Mouse (Mus musculus) layer of hippocampus, postnatal 10 days (tissue): ENCODE data around the gene Usp17la. TPM values are rescaled to one million over a fixed set of nuclear protein-coding genes. Genes with fewer than 3 reads are reported as not detected.
"Not testable (repeated sequence)": the region's sequence is repeated elsewhere in the genome, so short reads cannot be mapped to it uniquely, and the experiment has no call there.

Experiments
- DNase-seq, 2 experiments: peaks; one replicate each; pipeline ENCODE4 v3.0.0; 2021; ENCODE audit warnings: low spot score in 2 of 2
- long read RNA-seq: library from polyadenylated mRNA; stranded (forward); transcript quantifications from one replicate; pipeline ENCODE4 v2.0.0, GENCODE M21; 2023
- total RNA-seq, 2 experiments: library from RNA; stranded (reverse); gene quantifications; 2 replicates each; pipeline ENCODE4 v1.2.3; 2021

The Usp17la gene
- not detected for total RNA-seq
- long read RNA-seq = 0 reads

- DNase-seq = not testable (repeated sequence)
These were observed at the start of gene Usp17la for GRCm38 (mm10) chr7:104856709-104857108. Usp17la (plus strand) TSS chr7:104857009.

GRCm38 (mm10) chr7:104810335-104810734 is 46.5 kb upstream of the Usp17la start:
- DNase-seq = not testable (repeated sequence)

- DNase-seq = no peak
These were observed 14.3 kb upstream of the Usp17la start, which contains the start of gene Usp17lb for GRCm38 (mm10) chr7:104842503-104842902. Usp17lb (minus strand) TSS chr7:104842603.

- DNase-seq = no peak
These were observed 13.0 kb upstream of the Usp17la start for GRCm38 (mm10) chr7:104843731-104844287.

- not testable (repeated sequence) for DNase-seq
These were observed 5.3 kb upstream of the Usp17la start for GRCm38 (mm10) chr7:104851546-104851945.

- no peak for DNase-seq
These were observed 1.5 kb upstream of the Usp17la start for GRCm38 (mm10) chr7:104855248-104855750.

GRCm38 (mm10) chr7:104857683-104858082 is 874 bp downstream of the Usp17la start:
- no peak for DNase-seq

GRCm38 (mm10) chr7:104861381-104861780 is 4.6 kb downstream of the Usp17la start:
- DNase-seq = no peak

GRCm38 (mm10) chr7:104877731-104878130 is 20.9 kb downstream of the Usp17la start, which contains the start of gene Olfr665:
Olfr665 (plus strand) TSS chr7:104878031.
- no peak for DNase-seq

GRCm38 (mm10) chr7:104895852-104896251 is 39.0 kb downstream of the Usp17la start, which contains the start of gene Olfr666:
Olfr666 (minus strand) TSS chr7:104895952.
- DNase-seq = no peak

Other genes with a start within 250 kb of the Usp17la start
- gene Olfr656, start 243.1 kb upstream of the Usp17la start, total RNA-seq = not detected
- gene Olfr657, start 232.2 kb upstream of the Usp17la start, total RNA-seq = not detected
- not detected for gene Olfr658, start 209.7 kb upstream of the Usp17la start, total RNA-seq
- gene Olfr659, start 190.3 kb upstream of the Usp17la start, total RNA-seq = not detected
- not detected for gene Olfr661, start 170.5 kb upstream of the Usp17la start, total RNA-seq
- gene Usp17le, start 79.5 kb upstream of the Usp17la start, total RNA-seq = not detected
- gene Usp17lb, start 14.4 kb upstream of the Usp17la start, total RNA-seq = not detected
- gene Olfr665, start 21.0 kb downstream of the Usp17la start, total RNA-seq = not detected
- gene Olfr666, start 38.9 kb downstream of the Usp17la start, total RNA-seq = not detected
- gene Olfr667, start 64.5 kb downstream of the Usp17la start, total RNA-seq = not detected
- not detected for gene Olfr668, start 71.0 kb downstream of the Usp17la start, total RNA-seq
- not detected for gene Olfr669, start 77.2 kb downstream of the Usp17la start, total RNA-seq
- gene Olfr670, start 105.6 kb downstream of the Usp17la start, total RNA-seq = not detected
- not detected for gene Olfr671, start 122.1 kb downstream of the Usp17la start, total RNA-seq
- gene Olfr672, start 145.0 kb downstream of the Usp17la start, total RNA-seq = not detected
- gene Olfr675, start 171.5 kb downstream of the Usp17la start, total RNA-seq = not detected
- gene Olfr676, start 175.7 kb downstream of the Usp17la start, total RNA-seq = not detected
- not detected for gene Olfr677, start 194.4 kb downstream of the Usp17la start, total RNA-seq
- not detected for gene Olfr678, start 207.5 kb downstream of the Usp17la start, total RNA-seq
- gene Olfr679, start 224.2 kb downstream of the Usp17la start, total RNA-seq = not detected
- not detected for gene Olfr680-ps1, start 235.8 kb downstream of the Usp17la start, total RNA-seq